Mouse (Mus musculus): ENCODE measurements at regions not wholly inside any gene's neighbourhood (a gene's known extent, or its start where the extent isn't known, plus 50 kb on each side); places are given as distances from the start of the nearest gene placed in this dataset.

DNA sequence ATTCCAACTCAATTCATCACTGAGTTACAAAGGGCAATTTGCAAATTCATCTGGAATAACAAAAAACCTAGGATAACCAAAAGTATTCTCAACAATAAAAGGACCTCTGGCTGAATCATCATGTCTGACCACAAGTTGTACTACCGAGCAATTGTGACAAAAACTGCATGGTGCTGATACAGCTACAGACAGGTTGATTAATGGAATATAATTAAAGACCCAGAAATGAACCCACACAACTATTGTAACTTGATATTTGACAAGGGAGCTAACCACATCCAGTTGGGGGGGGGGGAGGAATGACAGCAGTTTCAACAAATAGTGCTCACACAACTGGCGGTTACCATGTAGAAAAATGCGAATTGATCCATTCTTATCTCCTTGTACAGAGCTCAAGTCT is 864.7 kb upstream of the Gm8797 start:
- TF ChIP-seq CTCF (IDR thresholded peaks at IDR 0.05) (no peak), EP300 (IDR thresholded peaks at IDR 0.05) (no peak)
